Mouse (Mus musculus) gonadal fat pad, adult 2 months (tissue): ENCODE results near the gene Ubqln2. TPM values are rescaled to one million over a fixed set of nuclear protein-coding genes. Genes with fewer than 3 reads are reported as not detected.

ENCODE experiments used
- DNase-seq: peaks from one replicate; pipeline ENCODE4 v3.0.0-alpha.2; 2012; ENCODE audit warnings: low read depth
- polyA plus RNA-seq: library from polyadenylated mRNA; depleted of rRNA; stranded (reverse); fragments of >200 nt; gene quantifications from 2 replicates; pipeline ENCODE4 v1.2.3, GENCODE M21; 2012; rRNA removed

Ubqln2 gene
- 30.8 and 65.1 TPM in 2 replicates for polyA plus RNA-seq

DNA sequence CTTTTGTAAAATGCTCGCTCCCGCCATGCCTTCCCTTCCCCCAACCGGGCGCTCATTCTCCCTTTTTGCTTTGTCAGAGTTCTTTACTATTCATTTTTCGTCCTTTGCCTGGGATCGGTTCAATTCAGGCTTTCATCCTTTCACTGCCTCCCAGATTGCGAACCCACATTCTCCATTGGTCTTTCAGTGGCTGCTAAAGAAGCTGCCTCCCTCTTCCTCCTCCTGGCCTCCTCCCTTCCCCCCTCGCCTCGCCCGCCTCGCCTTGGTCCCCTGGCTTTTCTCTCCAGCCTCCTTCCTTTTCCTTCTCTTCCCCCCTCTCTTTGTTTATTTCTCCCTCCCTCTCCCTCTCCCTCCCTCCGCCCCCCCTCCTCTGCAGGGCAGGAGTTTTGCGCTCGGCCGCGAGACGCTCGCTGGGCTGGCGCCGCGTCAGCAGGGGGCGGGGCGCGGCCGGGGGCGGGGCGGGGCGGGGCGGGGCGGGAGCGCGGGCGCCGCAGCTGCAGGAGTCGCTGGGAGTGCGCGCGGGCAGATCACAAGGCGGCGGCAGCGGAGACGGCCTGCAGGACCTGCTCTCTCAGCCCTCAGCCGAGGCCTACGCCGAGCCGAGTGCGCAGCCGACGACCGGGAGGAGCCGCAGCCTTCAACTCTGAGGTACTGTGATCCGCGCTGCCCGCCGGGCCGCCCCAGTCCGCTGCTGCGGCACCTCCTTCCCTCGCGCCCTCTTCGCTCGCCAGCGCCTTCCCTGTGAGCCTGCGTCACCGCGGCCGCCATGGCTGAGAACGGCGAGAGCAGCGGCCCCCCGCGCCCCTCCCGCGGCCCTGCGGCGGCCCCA is at the start of gene Ubqln2:
Gene Ubqln2 (plus strand): TSS at position 540 of the 829 bp plus-strand sequence.
- no peak for DNase-seq

DNA sequence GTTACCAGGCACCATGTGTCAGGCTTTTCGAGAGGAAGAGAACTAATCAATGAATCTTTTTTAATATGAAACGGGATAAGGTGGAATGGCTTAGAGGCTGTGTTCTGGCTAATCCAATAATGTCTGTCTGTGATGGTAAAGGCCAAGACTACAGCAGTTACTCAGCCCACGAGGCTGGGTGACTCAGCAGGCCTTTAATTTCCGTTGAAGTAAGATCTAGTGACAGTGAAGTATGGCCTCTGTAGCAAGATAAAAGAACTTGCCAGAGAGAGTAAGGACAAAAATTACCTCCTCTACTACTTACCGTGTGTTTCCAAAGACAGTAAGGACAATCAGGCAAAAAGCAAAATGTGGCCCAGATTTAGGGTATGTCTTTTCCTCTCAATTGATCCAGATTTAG is 46.1 kb upstream of the Ubqln2 start:
- DNase-seq: no peak

DNA sequence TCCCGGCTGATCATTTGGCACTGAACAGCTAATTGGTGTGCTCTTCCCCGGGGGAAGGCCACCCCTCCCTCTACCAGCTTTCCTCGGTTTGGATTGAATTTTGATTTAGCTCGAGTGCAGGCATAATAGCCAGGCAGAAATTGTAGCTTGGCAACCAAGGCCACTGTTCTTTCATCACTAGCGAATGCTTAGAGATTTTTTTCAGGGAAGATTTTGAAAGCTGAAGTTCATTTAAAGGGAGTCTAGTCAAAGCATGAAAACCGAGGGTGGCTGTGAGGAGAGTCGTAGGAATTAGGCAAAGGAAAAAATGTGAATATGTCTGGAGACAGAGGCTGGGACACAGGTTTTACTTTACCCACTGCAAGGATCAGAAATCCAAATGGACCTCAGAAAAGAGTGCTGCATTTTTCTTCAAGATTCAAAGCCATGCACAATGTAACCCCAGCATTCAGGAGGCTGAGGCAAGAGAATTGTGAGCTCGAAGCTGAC is 21.2 kb upstream of the Ubqln2 start:
- DNase-seq: no peak

DNA sequence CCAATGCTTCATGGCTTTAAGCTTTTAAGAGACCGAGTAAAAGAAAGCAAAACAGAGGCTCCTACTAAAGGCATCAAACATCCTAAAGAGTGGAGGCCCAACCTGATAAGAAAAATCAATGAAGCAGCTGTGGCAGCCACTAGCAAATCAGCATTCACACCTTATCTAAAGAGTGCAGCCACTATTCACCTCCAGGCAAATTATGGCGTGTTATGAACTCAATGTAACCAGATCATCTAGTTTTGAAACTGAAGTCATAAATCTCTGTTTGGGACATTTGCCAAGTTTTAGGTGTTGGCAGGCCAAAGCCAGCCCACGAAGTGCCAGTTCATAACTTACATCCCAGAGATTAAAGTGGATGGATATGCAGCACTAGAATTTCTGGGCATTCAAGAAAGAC is 5.7 kb upstream of the Ubqln2 start:
- peak; percentile 31 for DNase-seq

DNA sequence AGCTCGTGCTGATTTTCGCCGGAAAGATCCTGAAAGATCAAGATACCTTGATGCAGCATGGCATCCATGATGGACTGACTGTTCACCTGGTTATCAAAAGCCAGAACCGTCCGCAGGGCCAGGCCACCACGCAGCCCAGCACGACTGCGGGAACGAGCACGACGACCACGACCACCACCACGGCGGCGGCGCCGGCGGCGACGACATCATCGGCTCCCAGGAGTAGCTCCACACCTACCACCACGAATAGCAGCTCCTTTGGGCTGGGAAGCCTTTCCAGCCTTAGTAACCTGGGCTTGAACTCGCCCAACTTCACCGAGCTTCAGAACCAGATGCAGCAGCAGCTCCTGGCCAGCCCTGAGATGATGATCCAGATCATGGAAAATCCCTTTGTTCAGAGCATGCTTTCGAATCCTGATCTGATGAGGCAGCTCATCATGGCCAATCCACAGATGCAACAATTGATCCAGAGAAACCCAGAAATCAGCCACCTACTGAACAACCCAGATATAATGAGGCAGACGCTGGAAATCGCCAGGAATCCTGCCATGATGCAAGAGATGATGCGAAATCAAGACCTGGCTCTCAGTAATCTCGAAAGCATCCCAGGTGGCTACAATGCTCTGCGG is 752 bp downstream of the Ubqln2 start:
- no peak for DNase-seq

DNA sequence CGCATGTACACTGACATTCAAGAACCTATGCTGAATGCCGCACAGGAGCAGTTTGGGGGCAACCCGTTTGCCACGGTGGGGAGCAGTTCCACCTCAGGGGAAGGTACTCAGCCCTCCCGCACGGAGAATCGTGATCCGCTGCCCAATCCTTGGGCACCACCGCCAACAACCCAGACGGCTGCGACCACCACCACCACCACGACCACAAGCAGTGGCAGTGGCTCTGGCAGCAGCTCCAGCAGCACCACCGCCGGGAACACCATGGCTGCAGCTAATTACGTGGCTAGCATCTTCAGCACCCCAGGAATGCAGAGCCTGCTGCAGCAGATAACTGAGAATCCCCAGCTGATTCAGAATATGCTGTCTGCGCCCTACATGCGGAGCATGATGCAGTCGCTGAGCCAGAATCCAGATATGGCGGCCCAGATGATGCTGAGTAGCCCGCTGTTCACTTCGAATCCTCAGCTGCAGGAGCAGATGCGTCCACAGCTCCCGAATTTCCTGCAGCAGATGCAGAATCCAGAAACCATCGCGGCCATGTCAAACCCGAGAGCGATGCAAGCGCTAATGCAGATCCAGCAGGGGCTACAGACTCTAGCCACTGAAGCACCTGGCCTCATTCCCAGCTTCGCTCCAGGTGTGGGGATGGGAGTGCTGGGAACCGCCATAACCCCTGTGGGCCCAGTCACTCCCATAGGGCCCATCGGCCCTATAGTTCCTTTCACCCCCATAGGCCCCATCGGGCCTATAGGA is 1.4 kb downstream of the Ubqln2 start:
- no peak for DNase-seq

DNA sequence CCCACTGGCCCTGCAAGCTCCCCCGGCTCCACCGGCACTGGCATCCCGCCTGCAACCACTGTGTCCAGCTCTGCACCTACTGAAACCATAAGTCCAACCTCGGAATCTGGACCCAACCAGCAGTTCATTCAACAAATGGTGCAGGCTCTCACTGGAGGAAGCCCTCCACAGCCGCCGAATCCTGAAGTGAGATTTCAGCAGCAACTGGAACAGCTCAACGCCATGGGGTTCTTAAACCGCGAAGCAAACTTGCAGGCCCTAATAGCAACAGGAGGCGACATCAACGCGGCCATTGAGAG is 2.0 kb downstream of the Ubqln2 start:
- DNase-seq: no peak

DNA sequence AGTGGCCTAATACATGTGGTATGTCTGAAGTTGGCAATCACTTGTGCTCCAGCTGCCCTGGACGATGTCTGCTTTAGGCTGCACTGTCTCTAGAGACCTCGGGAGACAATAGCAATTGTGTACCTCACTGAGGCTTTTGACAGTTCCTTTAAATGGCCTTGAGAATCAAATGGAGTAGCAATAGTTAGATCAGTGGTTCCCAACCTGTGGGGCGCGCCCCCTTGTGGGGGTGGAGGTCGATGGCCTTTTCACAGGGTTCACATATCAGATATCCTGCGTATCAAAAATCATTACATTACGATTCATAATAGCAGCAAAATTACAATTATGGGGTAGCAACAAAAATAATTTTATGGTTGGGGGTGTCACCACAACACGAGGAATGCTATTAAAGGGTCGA is 7.9 kb downstream of the Ubqln2 start:
- DNase-seq: no peak

DNA sequence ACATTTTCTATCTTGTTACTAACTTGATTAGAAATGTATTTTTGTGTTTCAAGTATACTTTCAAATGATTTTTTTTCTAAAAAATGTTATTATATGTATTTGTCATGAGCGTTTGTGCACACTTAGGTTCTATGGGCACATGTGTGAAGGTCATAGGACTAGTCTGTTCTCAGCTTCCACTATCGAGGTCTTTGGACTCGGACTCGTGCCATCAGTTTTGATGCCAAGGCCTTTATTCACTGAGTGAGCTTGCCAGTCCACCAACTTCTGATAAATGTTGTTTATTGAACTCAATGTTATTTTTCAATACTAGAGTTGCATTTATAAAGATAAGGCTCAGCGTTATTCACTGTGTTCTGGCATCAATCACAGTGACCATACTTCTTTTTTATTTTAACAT is 17.5 kb downstream of the Ubqln2 start:
- DNase-seq: no peak

DNA sequence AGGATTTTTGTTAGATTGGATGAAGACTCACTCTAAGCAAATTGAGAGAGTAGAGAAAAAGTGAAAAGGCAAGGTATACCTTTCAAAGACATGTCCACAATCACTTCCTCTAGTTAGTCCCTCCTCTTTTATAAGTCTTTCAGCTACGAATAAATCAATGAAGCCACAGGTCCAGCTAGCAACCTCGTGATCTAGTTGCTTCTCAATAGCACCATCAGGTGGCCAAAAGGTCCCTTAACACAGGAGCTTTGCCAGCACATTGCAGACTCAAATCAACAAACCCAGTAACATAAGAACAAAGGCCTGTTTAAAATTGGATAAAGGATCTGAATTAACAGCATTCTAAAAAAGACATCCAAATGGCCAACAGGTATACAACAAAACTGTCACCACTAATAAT is 30.4 kb downstream of the Ubqln2 start:
- DNase-seq: no peak

Other genes starting within 250 kb of the Ubqln2 start
- 0.29 TPM in 1 of 2 replicates, not detected in the other for gene Cypt3, start 60.4 kb downstream of the Ubqln2 start, polyA plus RNA-seq
- 5.1 and 7.5 TPM in 2 replicates for gene Kctd12b, start 198.2 kb downstream of the Ubqln2 start, polyA plus RNA-seq
- gene Nbdy, start 225.4 kb downstream of the Ubqln2 start, polyA plus RNA-seq: 64.2 and 64.5 TPM in 2 replicates